Mouse (Mus musculus): ENCODE data around the gene Atp6ap1. TPM values are rescaled to one million over a fixed set of nuclear protein-coding genes. Genes with fewer than 3 reads are reported as not detected.

Gene Atp6ap1
- polyA plus RNA-seq, 1 experiment, result 169 TPM

DNA sequence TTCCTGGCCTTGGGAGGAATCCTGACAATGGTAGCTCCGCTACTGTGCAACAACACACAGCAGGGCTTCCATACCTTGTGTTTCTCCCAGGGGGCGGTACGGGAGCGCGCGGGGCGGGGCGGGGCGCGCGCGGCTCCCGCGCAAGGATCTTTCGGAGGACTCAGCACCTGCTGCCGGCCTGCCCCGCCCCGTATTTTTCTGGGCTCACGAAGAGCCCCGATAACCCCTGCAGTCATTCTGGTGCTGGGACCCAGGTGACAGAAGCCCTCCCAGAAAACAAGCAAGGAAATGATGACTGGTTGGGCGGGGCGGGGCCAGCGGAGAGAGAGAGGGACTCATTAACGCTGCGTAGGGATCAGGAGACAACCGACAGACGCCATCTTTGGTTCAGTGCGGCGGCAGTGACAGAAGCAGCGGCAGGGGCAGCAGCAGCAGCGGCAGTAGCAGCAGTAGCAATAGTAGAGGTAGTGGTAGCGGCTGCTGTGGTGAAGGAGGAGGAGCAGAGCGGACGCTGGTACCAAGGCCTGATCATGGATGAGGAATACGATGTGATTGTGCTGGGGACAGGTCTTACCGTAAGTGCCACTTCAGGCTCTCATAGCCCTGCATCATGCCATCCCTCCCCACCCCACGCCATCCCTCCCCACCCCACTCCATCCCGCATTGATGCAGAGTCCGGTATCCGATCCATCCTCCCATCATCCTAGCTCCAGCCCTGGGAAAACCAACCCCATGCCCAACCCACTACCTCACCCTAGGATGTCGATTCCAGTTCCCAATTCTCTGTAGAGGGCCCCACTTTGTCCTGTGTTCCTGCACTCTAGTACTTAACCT is 8.2 kb downstream of the Atp6ap1 start, which contains the start of gene Gdi1:
Gene Gdi1 (plus strand): TSS at position 132 of the 834 bp plus-strand sequence.
- peak; percentile 53; the same call in 1 of the 2 replicates for TF ChIP-seq POLR2A (IDR thresholded peaks at IDR 0.05; ENCODE audit: low read depth, low read length)
- TF ChIP-seq CTCF (IDR thresholded peaks at IDR 0.05; ENCODE audit: extremely low read depth, insufficient read length, insufficient replicate concordance, low read depth, low read length), result peak; percentile 22; the same call in 1 of the 2 replicates
- H3K27ac ChIP-seq (ENCODE audit: insufficient read depth, low read depth, low read length), result peak within 1 kb of the TSS; percentile 90
- WGBS, result 13% methylated on average over 40 of the region's 41 CpGs
- 0 out of 2 replicates have a peak, but pooled peaks cover 1% of the 10 kb centered on the region for H3K4me1 ChIP-seq (ENCODE audit: control insufficient read depth, insufficient read depth, insufficient read length, low read length)
- H3K27me3 ChIP-seq (ENCODE audit: control insufficient read depth, insufficient read depth, low read length), result no peaks in the 10 kb centered on the region
- peak within 1 kb of the TSS; percentile 70 for H3K4me3 ChIP-seq (ENCODE audit: low read depth, low read length)
- H3K36me3 ChIP-seq (ENCODE audit: control insufficient read depth, insufficient read depth, low read length), result peaks cover 36% of the 10 kb centered on the region

- Histone ChIP-seq H3K36me3 (ENCODE audit: control insufficient read depth, insufficient read depth, low read length) (peaks cover 23% of the 10 kb centered on the region), H3K4me3 (ENCODE audit: low read depth, low read length) (peak within 1 kb of the TSS; percentile 99), H3K27me3 (ENCODE audit: control insufficient read depth, insufficient read depth, low read length) (no peaks in the 10 kb centered on the region), H3K4me1 (ENCODE audit: control insufficient read depth, insufficient read depth, insufficient read length, low read length) (peaks cover 4% of the 10 kb centered on the region; the same call in 1 of the 2 replicates), H3K27ac (ENCODE audit: insufficient read depth, low read depth, low read length) (peak within 1 kb of the TSS; percentile 86)
- no peak for TF ChIP-seq POLR2A (IDR thresholded peaks at IDR 0.05; ENCODE audit: low read depth, low read length)
- no peak for TF ChIP-seq CTCF (IDR thresholded peaks at IDR 0.05; ENCODE audit: extremely low read depth, insufficient read length, insufficient replicate concordance, low read depth, low read length)
- WGBS, result 17% methylated on average over 59 of the region's 59 CpGs
These were observed 15.9 kb downstream of the Atp6ap1 start, which contains the start of gene Fam50a for GRCm38 (mm10) chrX:74312540-74313464. Gene Fam50a, plus strand, starts transcription at chrX:74313033.

DNA sequence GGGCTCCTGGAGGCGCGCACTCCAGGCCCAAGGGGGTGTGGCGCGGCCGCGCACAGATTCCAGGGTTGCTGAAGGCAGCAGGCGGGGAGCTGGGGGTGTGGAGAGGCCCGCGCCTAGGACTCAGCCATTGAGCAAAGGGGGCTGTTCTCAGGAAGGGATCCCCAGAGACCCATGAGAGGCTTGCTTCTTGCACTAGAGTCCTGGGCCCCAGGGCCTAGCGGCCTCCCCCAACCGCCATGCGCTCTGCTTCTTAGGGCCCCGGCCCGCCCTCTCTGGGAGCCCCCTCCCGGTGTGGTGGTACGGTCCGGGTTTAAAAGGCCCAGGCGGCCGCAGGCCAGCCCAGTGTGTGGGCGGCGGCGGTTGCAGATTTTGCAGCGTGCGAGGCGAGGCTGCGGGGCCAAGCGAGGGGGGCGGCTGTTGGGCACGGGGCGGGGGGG is 31.8 kb downstream of the Atp6ap1 start, which contains the start of gene Plxna3:
Gene Plxna3 (plus strand): TSS at position 342 of the 437 bp plus-strand sequence.
- Histone ChIP-seq H3K27ac (ENCODE audit: insufficient read depth, low read depth, low read length) (no peak within 1 kb of the TSS), H3K4me3 (ENCODE audit: low read depth, low read length) (peak within 1 kb of the TSS; percentile 66), H3K4me1 (ENCODE audit: control insufficient read depth, insufficient read depth, insufficient read length, low read length) (no peaks in the 10 kb centered on the region), H3K27me3 (ENCODE audit: control insufficient read depth, insufficient read depth, low read length) (no peaks in the 10 kb centered on the region), H3K36me3 (ENCODE audit: control insufficient read depth, insufficient read depth, low read length) (no peaks in the 10 kb centered on the region)
- TF ChIP-seq CTCF (IDR thresholded peaks at IDR 0.05; ENCODE audit: extremely low read depth, insufficient read length, insufficient replicate concordance, low read depth, low read length) (no peak), POLR2A (IDR thresholded peaks at IDR 0.05; ENCODE audit: low read depth, low read length) (no peak)
- WGBS, result 16% methylated on average over 30 of the region's 30 CpGs

DNA sequence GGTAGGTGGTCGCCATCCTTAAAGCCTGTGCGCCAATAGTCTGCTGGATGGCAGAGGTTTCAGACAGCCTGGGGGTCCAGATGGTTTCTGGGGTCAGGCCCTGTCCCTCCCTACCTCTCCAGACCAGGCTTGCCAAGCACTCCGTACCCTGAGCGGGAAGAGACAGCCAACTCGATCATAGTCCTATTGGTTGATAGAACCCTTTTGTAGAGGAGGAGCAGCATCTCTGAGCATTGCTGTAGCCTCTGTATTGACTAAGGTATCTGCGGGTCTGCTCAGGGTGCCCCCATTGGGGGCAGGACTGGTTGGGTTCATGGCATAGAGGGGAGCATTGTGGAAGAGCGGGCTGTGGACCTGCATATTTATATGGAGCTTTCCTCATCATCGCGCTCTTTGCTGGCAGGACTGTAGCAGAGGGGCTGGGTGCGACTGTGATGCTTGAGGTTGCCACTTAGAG is 32.3 kb downstream of the Atp6ap1 start:
- Histone ChIP-seq H3K4me1 (ENCODE audit: control insufficient read depth, insufficient read depth, insufficient read length, low read length) (no peaks in the 10 kb centered on the region), H3K4me3 (ENCODE audit: low read depth, low read length) (peak overlapping the region; percentile 66), H3K27me3 (ENCODE audit: control insufficient read depth, insufficient read depth, low read length) (no peaks in the 10 kb centered on the region), H3K36me3 (ENCODE audit: control insufficient read depth, insufficient read depth, low read length) (no peaks in the 10 kb centered on the region), H3K27ac (ENCODE audit: insufficient read depth, low read depth, low read length) (no peak overlapping the region)
- TF ChIP-seq POLR2A (IDR thresholded peaks at IDR 0.05; ENCODE audit: low read depth, low read length) (no peak), CTCF (IDR thresholded peaks at IDR 0.05; ENCODE audit: extremely low read depth, insufficient read length, insufficient replicate concordance, low read depth, low read length) (no peak)
- WGBS, result 40% methylated on average over 10 of the region's 10 CpGs

DNA sequence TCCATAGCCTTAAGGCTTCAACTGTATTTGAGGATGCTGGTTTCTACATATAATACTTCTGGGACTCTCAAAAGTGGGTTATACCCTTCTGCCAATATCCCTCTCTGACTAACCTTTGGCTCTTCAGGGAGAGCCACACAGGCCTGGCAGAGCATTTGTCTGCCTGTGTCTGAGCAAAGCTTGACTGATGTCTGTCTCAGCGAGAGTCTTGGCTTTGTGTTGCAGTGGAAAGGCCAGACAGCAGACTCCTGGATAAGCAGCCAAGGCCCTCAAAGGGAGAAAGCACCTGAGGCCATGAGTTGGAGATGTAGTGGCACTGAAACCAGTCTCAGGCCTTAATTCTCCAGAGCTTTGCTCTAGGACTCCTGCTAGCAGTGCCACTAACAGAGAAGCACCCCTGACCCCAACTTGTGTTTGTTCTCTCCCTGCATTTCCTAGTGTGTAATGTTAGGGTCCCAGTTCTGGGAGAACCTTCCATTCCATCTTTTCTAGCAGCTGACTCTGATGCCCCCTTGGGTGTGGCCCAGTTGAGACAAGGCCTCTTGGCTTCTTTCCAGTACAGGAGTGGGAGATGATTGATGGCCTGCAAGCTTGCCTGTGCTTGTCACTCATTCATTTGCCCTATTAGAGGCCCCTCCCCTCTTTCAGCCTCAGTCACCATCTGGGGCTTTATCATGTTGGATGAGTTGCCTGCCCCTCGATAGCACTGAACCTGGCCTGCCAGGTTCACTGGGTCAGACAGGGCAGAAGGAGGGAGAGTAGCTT is 33.5 kb downstream of the Atp6ap1 start:
- H3K27me3 ChIP-seq (ENCODE audit: control insufficient read depth, insufficient read depth, low read length), result no peaks in the 10 kb centered on the region
- no peak overlapping the region for H3K4me3 ChIP-seq (ENCODE audit: low read depth, low read length)
- no peaks in the 10 kb centered on the region for H3K36me3 ChIP-seq (ENCODE audit: control insufficient read depth, insufficient read depth, low read length)
- 33% methylated on average over 2 of the region's 2 CpGs for WGBS
- H3K27ac ChIP-seq (ENCODE audit: insufficient read depth, low read depth, low read length), result no peak overlapping the region
- H3K4me1 ChIP-seq (ENCODE audit: control insufficient read depth, insufficient read depth, insufficient read length, low read length), result no peaks in the 10 kb centered on the region
- TF ChIP-seq POLR2A (IDR thresholded peaks at IDR 0.05; ENCODE audit: low read depth, low read length) (no peak), CTCF (IDR thresholded peaks at IDR 0.05; ENCODE audit: extremely low read depth, insufficient read length, insufficient replicate concordance, low read depth, low read length) (no peak)

Measured in small intestine, adult 2 months (tissue).